Mouse (Mus musculus): Measurements from ENCODE around the gene Naaladl2.

DNA sequence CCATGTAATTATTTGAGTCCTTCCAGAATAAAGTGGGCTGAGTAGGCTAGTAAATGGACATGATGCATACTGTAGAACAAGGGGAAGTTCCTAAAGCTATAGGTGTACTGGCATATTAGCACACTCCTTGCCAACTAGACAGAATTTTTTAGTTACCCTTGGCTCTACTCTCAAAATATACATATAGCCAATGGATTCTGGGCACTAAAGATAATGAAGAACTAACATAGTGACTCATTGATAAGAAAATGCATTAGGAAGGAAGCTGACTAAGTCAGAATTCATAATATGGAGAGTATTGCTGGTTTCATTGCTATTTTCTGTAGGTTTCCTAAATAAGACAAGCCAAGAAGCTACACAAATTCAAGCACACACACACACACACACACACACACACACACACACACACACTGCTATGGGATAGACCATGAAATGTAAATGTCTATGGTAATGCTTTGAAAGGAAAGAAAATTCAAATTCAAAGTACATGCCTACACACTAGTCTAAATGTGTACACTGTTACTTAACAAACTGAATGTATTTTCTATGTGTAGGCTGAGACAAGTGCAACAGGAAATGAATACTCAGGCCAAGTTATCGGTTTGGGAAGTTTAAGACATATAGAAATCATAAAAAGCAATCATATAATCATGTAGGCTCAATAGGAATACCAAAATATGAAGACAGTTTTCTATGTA is 356.5 kb downstream of the Naaladl2 start:
- no peak for TF ChIP-seq GATA1 (IDR thresholded peaks at IDR 0.05; ENCODE audit: borderline replicate concordance, low read length)
- TF ChIP-seq CTCF (IDR thresholded peaks at IDR 0.05; ENCODE audit: low read depth, low read length): no peak
- TF ChIP-seq TAL1 (conservative IDR thresholded peaks at IDR 0.05; ENCODE audit: low read depth, low read length): no peak
- TF ChIP-seq POLR2AphosphoS5 (IDR thresholded peaks at IDR 0.05; ENCODE audit: insufficient replicate concordance, low read depth, low read length): no peak
- no peak for TF ChIP-seq GATA2 (IDR thresholded peaks at IDR 0.05; ENCODE audit: borderline replicate concordance, low read depth, low read length)

Data from G1E (cell line).